Mouse (Mus musculus) gastrocnemius, postnatal 25 days (tissue): ENCODE measurements at regions not wholly inside any gene's neighbourhood (a gene's known extent, or its start where the extent isn't known, plus 50 kb on each side); places are given as distances from the start of the nearest gene placed in this dataset.

Experiments
- DNase-seq: peaks from one replicate; pipeline ENCODE4 v3.0.0; 2022

DNA sequence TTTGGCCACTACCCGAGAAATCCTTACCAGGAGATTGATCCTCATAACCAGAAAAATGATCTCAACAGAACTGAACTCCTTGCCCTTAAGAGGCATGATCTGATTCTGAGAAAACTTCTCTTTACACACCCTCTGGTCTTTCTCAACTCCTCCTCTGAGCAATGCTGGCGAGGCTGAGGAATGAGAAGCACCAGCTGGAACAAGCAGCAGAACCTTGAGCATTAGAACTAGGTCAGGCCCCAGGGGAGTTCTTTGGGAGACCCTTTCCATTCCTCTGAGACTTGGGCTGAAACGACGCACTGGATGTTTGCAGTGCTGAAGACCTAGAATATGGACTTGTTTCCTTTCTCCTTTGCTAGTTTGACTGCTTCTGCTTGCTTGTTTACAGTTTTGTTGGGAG lies 224.6 kb upstream of the Ar start:
- DNase-seq = peak; percentile 55

DNA sequence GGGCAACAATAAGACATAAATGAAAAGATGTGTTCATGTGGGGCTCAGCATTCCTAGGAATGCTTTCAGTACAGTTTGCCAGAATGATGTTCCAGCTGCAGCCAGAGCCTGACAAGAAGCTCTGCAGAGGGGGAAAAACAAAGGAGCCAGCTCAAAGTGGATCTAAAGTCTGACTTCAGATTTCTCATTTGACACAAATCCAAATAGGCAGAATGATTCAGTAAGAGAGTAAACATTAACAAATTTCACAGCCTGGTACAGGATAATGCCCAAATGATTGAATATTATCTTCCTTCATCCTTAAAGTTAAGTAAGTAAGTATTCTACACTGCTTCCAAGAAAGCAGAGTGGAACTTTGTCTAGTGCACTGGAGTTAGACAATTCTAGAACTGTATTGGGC lies 224.2 kb upstream of the Ar start:
- no peak for DNase-seq

DNA sequence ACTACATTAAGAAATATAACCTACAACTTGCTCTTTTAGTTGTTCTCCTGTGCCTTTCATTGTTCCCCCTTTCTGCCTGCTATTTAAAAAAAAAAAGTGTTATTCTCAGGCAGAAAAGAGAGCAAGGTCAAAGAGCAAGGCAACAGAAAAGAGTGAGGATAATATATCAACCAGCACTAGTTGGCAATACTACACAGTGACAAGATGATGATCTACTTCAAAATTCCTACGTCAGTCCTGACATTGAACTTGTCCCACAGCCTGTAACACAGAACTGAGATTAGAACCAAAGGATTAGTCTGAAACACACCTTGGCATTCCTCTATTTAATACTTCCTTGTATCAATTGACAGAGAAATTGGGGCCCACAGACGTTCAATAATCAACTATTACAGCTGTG lies 222.8 kb upstream of the Ar start:
- DNase-seq = no peak
